ENCODE assay signal across 9 mouse cellular contexts in genomic region chr6:17110564-17111100, GRCm38 (mm10). TPM values are rescaled to one million over a fixed set of nuclear protein-coding genes. Genes with fewer than 3 reads are reported as not detected.
DNase-seq lines count a peak whose midpoint lies in the region; ATAC-seq and TF ChIP-seq lines count a peak whose summit lies in the region.
"Had no signal": no experiment of that assay in that cellular context is flagged by ENCODE, and none has a peak within 500 bp of the region (broad histone marks: within the 10 kb centered on the region; RNA-seq: fewer than 3 reads in every experiment).

No protein-coding gene starts in this region.

- POLR2A ChIA-PET in Patski (lab: Charles Lee): no interaction called here

- in situ Hi-C loops in Patski (cut with MboI; ENCODE audit: low pct_unique_long_range_greater_than_20kb): no loop called here

- CTCF ChIA-PET in Patski (lab: Charles Lee): interaction anchor here (1.4 to 2.1 kb wide), 2 partner anchors 247 to 479 kb away, joined by 3 to 7 read pairs; no protein-coding TSS in a partner anchor

- no peaks in the 10 kb centered on the region for H3K4me1 ChIP-seq in hindbrain, postnatal 0 days (ENCODE audit: insufficient read depth, low read length)
- H3K4me1 ChIP-seq in hindbrain, embryonic 11.5 days (replicated peaks; ENCODE audit: control insufficient read depth, insufficient read depth, low read length): no peaks in the 10 kb centered on the region
- peaks cover 11% of the 10 kb centered on the region for H3K4me1 ChIP-seq in embryonic fibroblast, embryonic 13.5 days (ENCODE audit: control insufficient read depth, insufficient read depth, low read length)
- peaks cover 18% of the 10 kb centered on the region for H3K4me1 ChIP-seq in lung, adult 2 months (ENCODE audit: control insufficient read depth, insufficient read depth, low read length)

- WGBS in hindbrain, postnatal 0 days: 72% methylated on average over 6 of the region's 6 CpGs
- 74% methylated on average over 6 of the region's 6 CpGs for WGBS in hindbrain, embryonic 11.5 days
- WGBS in lung, adult 2 months: 61% methylated on average over 6 of the region's 6 CpGs

- no peak overlapping the region for H3K4me2 ChIP-seq in hindbrain, postnatal 0 days (ENCODE audit: low read depth, low read length)
- H3K4me2 ChIP-seq in hindbrain, embryonic 11.5 days (replicated peaks; ENCODE audit: low read depth, low read length): no peak overlapping the region

- DNase-seq in hindbrain, postnatal 0 days (ENCODE audit: low spot score): peak; percentile 29
- DNase-seq in hindbrain, embryonic 11.5 days (ENCODE audit: low spot score): no peak
- DNase-seq in Patski (ENCODE audit: low read depth, low spot score): no peak
- no peak for DNase-seq in lung, adult 2 months
- DNase-seq in cerebellum, adult 11 months: no peak
- DNase-seq in thymus, postnatal 14 days: no peak
- DNase-seq: liver; right cerebral cortex, postnatal 4 days had no signal

- H3K27ac ChIP-seq in hindbrain, postnatal 0 days: no peak overlapping the region
- no peak overlapping the region for H3K27ac ChIP-seq in hindbrain, embryonic 11.5 days (ENCODE audit: low read depth, low read length)
- H3K27ac ChIP-seq in embryonic fibroblast, embryonic 13.5 days (ENCODE audit: insufficient read depth, low read length): no peak overlapping the region

- H3K9me3 ChIP-seq in hindbrain, postnatal 0 days (ENCODE audit: low read length): no peaks in the 10 kb centered on the region
- no peaks in the 10 kb centered on the region for H3K9me3 ChIP-seq in hindbrain, embryonic 11.5 days (ENCODE audit: control insufficient read depth, low read length)

- H3K4me3 ChIP-seq in hindbrain, postnatal 0 days (ENCODE audit: low read length): no peak overlapping the region
- H3K4me3 ChIP-seq in hindbrain, embryonic 11.5 days (ENCODE audit: low read depth, low read length): no peak overlapping the region
- no peak overlapping the region for H3K4me3 ChIP-seq in embryonic fibroblast, embryonic 13.5 days (ENCODE audit: insufficient read depth, low read length)
- no peak overlapping the region for H3K4me3 ChIP-seq in lung, adult 2 months (replicated peaks; ENCODE audit: extremely low read depth, low read depth, low read length)

- no peaks in the 10 kb centered on the region for H3K27me3 ChIP-seq in hindbrain, postnatal 0 days (ENCODE audit: insufficient read depth, low read length)
- no peaks in the 10 kb centered on the region for H3K27me3 ChIP-seq in hindbrain, embryonic 11.5 days (ENCODE audit: control insufficient read depth, insufficient read depth, low read length)
- H3K27me3 ChIP-seq in Patski: no peaks in the 10 kb centered on the region

- H3K36me3 ChIP-seq in hindbrain, postnatal 0 days (ENCODE audit: insufficient read depth, low read length): no peaks in the 10 kb centered on the region
- no peaks in the 10 kb centered on the region for H3K36me3 ChIP-seq in hindbrain, embryonic 11.5 days (ENCODE audit: control insufficient read depth, insufficient read depth, low read length)

- TF ChIP-seq POLR2A in embryonic fibroblast, embryonic 13.5 days (IDR thresholded peaks at IDR 0.05; ENCODE audit: low read depth, low read length): no peak
- no peak for TF ChIP-seq POLR2A in lung, adult 2 months (IDR thresholded peaks at IDR 0.05; ENCODE audit: borderline replicate concordance, extremely low read depth, low read depth, low read length)

- TF ChIP-seq CTCF in hindbrain, postnatal 0 days (IDR thresholded peaks at IDR 0.05; ENCODE audit: low read depth): peak; percentile 39
- TF ChIP-seq CTCF in Patski (IDR thresholded peaks at IDR 0.05): peak; percentile 74
- 0 out of 2 replicates have a peak, but pooled peaks have one; percentile 23 for TF ChIP-seq CTCF in embryonic fibroblast, embryonic 13.5 days (IDR thresholded peaks at IDR 0.05; ENCODE audit: borderline replicate concordance, insufficient read depth, low read length)
- TF ChIP-seq CTCF in lung, adult 2 months (IDR thresholded peaks at IDR 0.05; ENCODE audit: insufficient read depth, low read length): peak; percentile 48

- H3K9ac ChIP-seq in hindbrain, postnatal 0 days (replicated peaks; ENCODE audit: low read length): no peak overlapping the region
- H3K9ac ChIP-seq in hindbrain, embryonic 11.5 days (ENCODE audit: low read depth, low read length): no peak overlapping the region

- ATAC-seq in hindbrain, postnatal 0 days: no peak
- no peak for ATAC-seq in hindbrain, embryonic 11.5 days (ENCODE audit: low FRiP score)
- ATAC-seq in Patski: no peak

RNA-seq across cellular contexts. Expression of gene Tes, which starts 45.7 kb away (rescaled TPM):
- 31.3 and 42.4 TPM in 2 replicates for total RNA-seq in hindbrain, postnatal 0 days (2014; rRNA removed)
- 23.5 and 26.0 TPM in 2 replicates for polyA plus RNA-seq in hindbrain, postnatal 0 days (2015; fragmentation: Nextera tagmentation; extraction: Ambion mirVana)
- 65.2 and 65.5 TPM in 2 replicates for polyA plus RNA-seq in hindbrain, embryonic 11.5 days (2014; fragmentation: Nextera tagmentation; extraction: Ambion mirVana)
- polyA plus RNA-seq in Patski (2021): 104 TPM
- 94.4 and 136 TPM in 2 replicates for polyA plus RNA-seq in embryonic fibroblast, embryonic 13.5 days (2011; ENCODE audit: insufficient read length, low read depth, missing spikeins)
- polyA plus RNA-seq in lung, adult 2 months (2012; rRNA removed): 15.5 and 20.3 TPM in 2 replicates

Comparison
In these comparisons a context has a peak if more than half of its experiments do, and no peak if none do; other contexts are left out.
1. CTCF ChIP-seq: peak in every context shown above with its lines; median percentile 74 in Patski; 48 in lung, adult 2 months; 39 in hindbrain, postnatal 0 days; 23 in embryonic fibroblast, embryonic 13.5 days.